Mouse (Mus musculus) cortical plate, adult 2 months (tissue): Measurements from ENCODE around the gene Rab8b.

Experiments used
- CTCF ChIP-seq: fragments of 200-500 bp; IDR thresholded peaks from 2 replicates; pipeline ENCODE4 v1.5.1; 2011; ENCODE audit warnings: mild to moderate bottlenecking, control low read depth, low read length; ENCODE audit not compliant: insufficient read depth; ENCODE audit errors: extremely low read depth
- POLR2A ChIP-seq: fragments of 200-500 bp; IDR thresholded peaks from 2 replicates; pipeline ENCODE4 v1.6.1; 2011; ENCODE audit warnings: mild to moderate bottlenecking, low read length, control low read depth; ENCODE audit not compliant: insufficient read depth; ENCODE audit errors: extremely low read depth

GRCm38 (mm10) chr9:66884609-66885008, 34.9 kb downstream of the Rab8b start:
- no peak for TF ChIP-seq CTCF
- no peak for TF ChIP-seq POLR2A
